Mouse (Mus musculus): Measurements from ENCODE around the gene Ddost. TPM values are rescaled to one million over a fixed set of nuclear protein-coding genes. Genes with fewer than 3 reads are reported as not detected.
A peak's percentile ranks its signal among the peaks of the same experiment; 100 is the strongest.
"Not testable (repeated sequence)": the region's sequence is repeated elsewhere in the genome, so short reads cannot be mapped to it uniquely, and the experiment has no call there.

Gene Ddost
- polyA plus RNA-seq, 1 experiment = 98.3 TPM

DNA sequence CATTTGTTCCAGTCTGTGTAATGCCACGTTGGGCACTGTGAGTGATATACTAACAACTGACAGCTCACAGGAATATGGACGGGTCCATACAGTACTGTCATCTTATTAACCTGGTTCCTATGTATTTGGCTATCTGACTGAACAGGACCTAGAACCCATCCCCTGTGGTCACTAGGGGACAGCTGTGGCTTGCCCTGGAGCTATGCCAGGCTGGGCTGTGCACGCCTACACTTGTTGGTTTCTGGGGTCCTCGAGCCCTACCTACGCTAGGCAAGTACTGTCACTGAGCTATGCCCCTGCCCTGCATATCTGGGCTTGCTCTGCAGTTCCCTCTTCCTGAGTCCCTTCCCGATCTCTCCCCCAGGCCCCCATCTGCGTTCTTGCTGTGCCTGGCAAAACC, 17.0 kb downstream of the Ddost start:
- TF ChIP-seq CTCF (IDR thresholded peaks at IDR 0.05; ENCODE audit: borderline replicate concordance, insufficient read depth, low read depth, low read length) = no peak
- Histone ChIP-seq H3K27me3 (ENCODE audit: control insufficient read depth, insufficient read depth, low read length) (no peaks in the 10 kb centered on the region), H3K4me3 (replicated peaks; ENCODE audit: insufficient read depth, low read depth, low read length) (no peak overlapping the region), H3K4me1 (ENCODE audit: control insufficient read depth, insufficient read depth, low read length) (peaks cover 4% of the 10 kb centered on the region), H3K27ac (ENCODE audit: insufficient read depth, low read length) (no peak overlapping the region)
- DNase-seq = no peak
- 56% methylated on average over 7 of the region's 7 CpGs for WGBS

- Histone ChIP-seq H3K4me1 (ENCODE audit: control insufficient read depth, insufficient read depth, low read length) (peaks cover 4% of the 10 kb centered on the region), H3K27me3 (ENCODE audit: control insufficient read depth, insufficient read depth, low read length) (no peaks in the 10 kb centered on the region), H3K4me3 (replicated peaks; ENCODE audit: insufficient read depth, low read depth, low read length) (no peak overlapping the region), H3K27ac (ENCODE audit: insufficient read depth, low read length) (no peak overlapping the region)
- DNase-seq = no peak
- WGBS = 30% methylated on average over 4 of the region's 4 CpGs
- TF ChIP-seq POLR2A (IDR thresholded peaks at IDR 0.05; ENCODE audit: borderline replicate concordance, insufficient read depth, low read length) (no peak), CTCF (IDR thresholded peaks at IDR 0.05; ENCODE audit: borderline replicate concordance, insufficient read depth, low read depth, low read length) (no peak)
Measured at GRCm38 (mm10) chr4:138322692-138323091, 18.2 kb downstream of the Ddost start.

DNA sequence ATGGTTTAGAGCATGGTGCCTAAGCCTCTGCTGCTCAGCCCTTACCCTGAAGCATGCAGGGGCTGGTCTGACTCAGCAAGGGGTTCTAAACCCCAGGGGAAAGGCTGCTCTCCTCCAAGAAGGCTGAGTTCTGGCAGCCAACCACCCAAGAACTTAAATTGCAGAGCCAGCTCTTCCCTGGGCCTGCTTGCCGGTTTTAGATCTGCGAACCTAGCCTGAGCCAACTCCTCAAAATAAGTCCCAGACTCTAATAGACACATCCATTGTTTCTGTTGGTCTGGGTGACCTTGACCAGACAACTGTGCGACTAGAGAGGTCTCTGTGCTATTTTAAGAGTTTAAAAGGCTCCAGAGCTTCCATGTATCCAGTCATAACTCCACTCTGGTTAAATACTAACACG, 19.2 kb downstream of the Ddost start:
- WGBS = 38% methylated on average over 4 of the region's 4 CpGs
- no peak overlapping the region for H3K4me3 ChIP-seq (replicated peaks; ENCODE audit: insufficient read depth, low read depth, low read length)
- peaks cover 4% of the 10 kb centered on the region for H3K4me1 ChIP-seq (ENCODE audit: control insufficient read depth, insufficient read depth, low read length)
- no peak for DNase-seq
- H3K27ac ChIP-seq (ENCODE audit: insufficient read depth, low read length) = no peak overlapping the region
- no peaks in the 10 kb centered on the region for H3K27me3 ChIP-seq (ENCODE audit: control insufficient read depth, insufficient read depth, low read length)
- TF ChIP-seq POLR2A (IDR thresholded peaks at IDR 0.05; ENCODE audit: borderline replicate concordance, insufficient read depth, low read length) (no peak), CTCF (IDR thresholded peaks at IDR 0.05; ENCODE audit: borderline replicate concordance, insufficient read depth, low read depth, low read length) (no peak)

GRCm38 (mm10) chr4:138324451-138324850, 19.9 kb downstream of the Ddost start:
- H3K27me3 ChIP-seq (ENCODE audit: control insufficient read depth, insufficient read depth, low read length) = no peaks in the 10 kb centered on the region
- H3K27ac ChIP-seq (ENCODE audit: insufficient read depth, low read length) = no peak overlapping the region
- no peak for DNase-seq
- peaks cover 4% of the 10 kb centered on the region for H3K4me1 ChIP-seq (ENCODE audit: control insufficient read depth, insufficient read depth, low read length)
- WGBS = 91% methylated on average over 3 of the region's 3 CpGs
- no peak for TF ChIP-seq CTCF (IDR thresholded peaks at IDR 0.05; ENCODE audit: borderline replicate concordance, insufficient read depth, low read depth, low read length)
- no peak for TF ChIP-seq POLR2A (IDR thresholded peaks at IDR 0.05; ENCODE audit: borderline replicate concordance, insufficient read depth, low read length)
- H3K4me3 ChIP-seq (replicated peaks; ENCODE audit: insufficient read depth, low read depth, low read length) = no peak overlapping the region

- Histone ChIP-seq H3K27me3 (ENCODE audit: control insufficient read depth, insufficient read depth, low read length) (no peaks in the 10 kb centered on the region), H3K4me1 (ENCODE audit: control insufficient read depth, insufficient read depth, low read length) (peaks cover 4% of the 10 kb centered on the region), H3K4me3 (replicated peaks; ENCODE audit: insufficient read depth, low read depth, low read length) (peak overlapping the region; percentile 68), H3K27ac (ENCODE audit: insufficient read depth, low read length) (peak overlapping the region; percentile 79)
- TF ChIP-seq CTCF (IDR thresholded peaks at IDR 0.05; ENCODE audit: borderline replicate concordance, insufficient read depth, low read depth, low read length) (no peak), POLR2A (IDR thresholded peaks at IDR 0.05; ENCODE audit: borderline replicate concordance, insufficient read depth, low read length) (peak; percentile 29; the same call in 1 of the 2 replicates)
- WGBS = under 1% methylated on average over 45 of the region's 45 CpGs
- peak; percentile 94 to 97 for DNase-seq
Measured at GRCm38 (mm10) chr4:138325466-138326076, 21.0 kb downstream of the Ddost start.

DNA sequence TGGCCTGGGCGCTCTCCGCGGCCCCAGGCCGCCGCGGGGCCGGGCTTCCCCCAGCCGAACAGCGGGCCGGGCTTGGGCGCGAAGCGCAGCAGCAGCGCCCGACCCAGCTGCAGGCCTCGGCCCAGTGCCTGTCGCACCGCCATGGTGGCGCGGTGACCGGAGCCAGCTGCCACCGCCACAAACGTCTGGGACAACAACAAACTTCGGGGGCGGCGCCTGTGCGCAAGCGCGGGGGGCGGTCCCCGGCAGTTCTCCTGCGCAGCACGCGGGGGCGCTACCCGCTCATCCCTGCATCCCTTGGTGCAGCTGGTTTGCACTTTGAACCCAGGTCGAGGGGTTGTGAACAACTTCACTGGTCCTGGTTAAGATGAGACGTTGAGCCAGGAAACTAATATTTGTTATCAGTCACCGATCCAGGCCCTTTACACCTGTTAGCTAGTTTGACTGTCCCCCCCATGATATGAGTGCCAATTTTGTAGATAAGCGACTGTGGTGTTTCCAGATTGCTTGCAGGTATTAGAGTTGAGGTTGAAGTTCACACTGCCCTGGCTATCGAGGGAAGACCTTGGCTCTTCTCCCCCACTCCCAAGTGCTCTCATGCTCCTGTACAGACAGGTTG, 21.7 kb downstream of the Ddost start, which contains the start of gene Pink1:
Pink1 (minus strand) TSS at position 231 of the 619 bp plus-strand sequence.
- Histone ChIP-seq H3K4me3 (replicated peaks; ENCODE audit: insufficient read depth, low read depth, low read length) (peak within 1 kb of the TSS; percentile 68), H3K4me1 (ENCODE audit: control insufficient read depth, insufficient read depth, low read length) (peaks cover 7% of the 10 kb centered on the region), H3K27ac (ENCODE audit: insufficient read depth, low read length) (peak within 1 kb of the TSS; percentile 79), H3K27me3 (ENCODE audit: control insufficient read depth, insufficient read depth, low read length) (no peaks in the 10 kb centered on the region)
- DNase-seq = peak; percentile 90 to 94
- TF ChIP-seq POLR2A (IDR thresholded peaks at IDR 0.05; ENCODE audit: borderline replicate concordance, insufficient read depth, low read length) (peak; percentile 59; the same call in 1 of the 2 replicates), CTCF (IDR thresholded peaks at IDR 0.05; ENCODE audit: borderline replicate concordance, insufficient read depth, low read depth, low read length) (peak; percentile 94)
- 2% methylated on average over 41 of the region's 41 CpGs for WGBS

- not testable (repeated sequence) for DNase-seq; H3K27ac ChIP-seq (ENCODE audit: insufficient read depth, low read length); H3K27me3 ChIP-seq (ENCODE audit: control insufficient read depth, insufficient read depth, low read length); H3K4me3 ChIP-seq (replicated peaks; ENCODE audit: insufficient read depth, low read depth, low read length)
- peaks cover 13% of the 10 kb centered on the region for H3K4me1 ChIP-seq (ENCODE audit: control insufficient read depth, insufficient read depth, low read length)
- WGBS = 50% methylated on average over 8 of the region's 12 CpGs
Measured at GRCm38 (mm10) chr4:138327155-138327554, 22.6 kb downstream of the Ddost start.

GRCm38 (mm10) chr4:138327891-138328470, 23.5 kb downstream of the Ddost start:
- peak overlapping the region; percentile 17 for H3K4me3 ChIP-seq (replicated peaks; ENCODE audit: insufficient read depth, low read depth, low read length)
- no peak overlapping the region for H3K27ac ChIP-seq (ENCODE audit: insufficient read depth, low read length)
- TF ChIP-seq POLR2A (IDR thresholded peaks at IDR 0.05; ENCODE audit: borderline replicate concordance, insufficient read depth, low read length) = no peak
- no peak for TF ChIP-seq CTCF (IDR thresholded peaks at IDR 0.05; ENCODE audit: borderline replicate concordance, insufficient read depth, low read depth, low read length)

More at GRCm38 (mm10) chr4:138327891-138328470, 23.5 kb downstream of the Ddost start:
- H3K4me1 ChIP-seq (ENCODE audit: control insufficient read depth, insufficient read depth, low read length) = peaks cover 12% of the 10 kb centered on the region
- DNase-seq = no peak
- WGBS = 54% methylated on average over 7 of the region's 7 CpGs
- no peaks in the 10 kb centered on the region for H3K27me3 ChIP-seq (ENCODE audit: control insufficient read depth, insufficient read depth, low read length)

Measured in cerebellum, adult 2 months (tissue).